Mouse (Mus musculus): ENCODE measurements around the gene Nup188.

Nup188 gene

DNA sequence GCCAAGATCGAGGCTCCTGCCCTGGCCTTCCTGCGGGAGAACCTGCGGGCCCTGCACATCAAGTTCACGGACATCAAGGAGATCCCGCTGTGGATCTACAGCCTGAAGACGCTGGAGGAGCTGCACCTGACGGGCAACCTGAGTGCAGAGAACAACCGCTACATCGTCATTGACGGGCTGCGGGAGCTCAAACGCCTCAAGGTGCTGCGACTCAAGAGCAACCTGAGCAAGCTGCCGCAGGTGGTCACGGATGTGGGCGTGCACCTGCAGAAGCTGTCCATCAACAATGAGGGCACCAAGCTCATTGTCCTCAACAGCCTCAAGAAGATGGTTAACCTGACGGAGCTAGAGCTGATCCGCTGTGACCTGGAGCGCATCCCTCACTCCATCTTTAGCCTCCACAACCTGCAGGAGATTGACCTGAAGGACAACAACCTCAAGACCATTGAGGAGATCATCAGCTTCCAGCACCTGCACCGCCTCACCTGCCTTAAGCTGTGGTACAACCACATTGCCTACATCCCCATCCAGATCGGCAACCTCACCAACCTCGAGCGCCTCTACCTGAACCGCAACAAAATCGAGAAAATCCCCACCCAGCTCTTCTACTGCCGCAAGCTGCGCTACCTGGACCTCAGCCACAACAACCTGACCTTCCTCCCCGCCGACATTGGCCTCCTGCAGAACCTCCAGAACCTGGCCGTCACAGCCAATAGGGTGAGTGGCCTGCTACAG, 29.4 kb upstream of the Nup188 start:
- DNase-seq (ENCODE audit: extremely low read depth, low read depth, low spot score) = no peak

DNA sequence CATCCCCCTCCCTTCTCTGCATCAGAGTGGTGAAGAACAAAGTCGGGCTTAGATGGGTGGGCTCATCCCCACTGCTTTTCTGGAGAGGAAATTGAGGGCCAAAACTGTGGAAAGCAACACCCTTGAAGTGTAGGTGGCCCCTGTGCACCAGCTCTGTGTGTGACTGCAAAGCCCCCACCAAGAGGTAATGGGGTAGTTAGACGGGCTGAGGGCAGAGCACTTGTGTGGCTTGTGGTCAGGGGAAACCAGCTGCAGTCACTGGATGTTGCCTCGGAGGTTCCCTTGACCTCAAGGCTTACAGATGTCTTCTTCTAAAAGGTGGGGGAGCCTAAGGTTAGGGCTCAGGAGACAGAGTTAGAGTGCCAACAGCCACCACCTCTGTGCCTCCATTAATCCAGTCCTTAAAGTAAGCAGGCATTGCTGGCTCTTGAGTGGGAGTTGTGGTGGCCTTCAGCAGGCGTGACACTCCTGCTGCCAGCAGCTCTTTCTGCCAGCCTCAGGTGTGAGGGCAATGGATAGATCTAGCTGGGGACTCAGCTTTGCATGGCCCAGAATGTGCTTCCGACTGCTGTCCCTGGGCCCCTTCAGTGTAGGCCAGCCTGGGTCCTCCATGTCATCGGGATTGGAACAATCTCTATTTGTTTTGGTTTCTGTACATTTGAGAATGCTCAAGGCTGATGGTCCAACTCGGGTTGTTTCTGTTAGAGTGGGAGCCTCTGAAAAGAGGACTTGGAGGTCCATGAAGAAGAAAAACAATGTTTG, 28.3 kb upstream of the Nup188 start:
- DNase-seq (ENCODE audit: extremely low read depth, low read depth, low spot score) = no peak

DNA sequence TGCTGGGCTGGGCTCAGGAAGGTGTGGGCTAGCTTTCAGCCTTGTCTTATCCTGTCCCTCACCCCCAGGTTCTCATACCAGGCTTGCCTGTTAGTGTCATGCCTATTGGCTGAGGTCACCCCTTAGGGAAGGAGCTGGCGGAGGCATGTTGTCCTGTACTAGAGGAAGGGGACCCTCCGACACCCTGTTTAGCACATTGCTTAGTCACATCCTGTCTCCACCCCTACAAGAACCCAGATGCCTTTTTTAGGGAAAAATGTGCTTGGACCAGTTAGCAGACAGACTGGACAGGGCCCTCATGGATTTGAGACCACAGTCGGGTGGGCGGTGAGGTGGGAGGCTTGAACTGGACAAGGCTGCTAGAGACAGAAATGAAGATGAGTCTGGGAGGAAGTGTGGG, 27.6 kb upstream of the Nup188 start:
- DNase-seq (ENCODE audit: extremely low read depth, low read depth, low spot score) = no peak

DNA sequence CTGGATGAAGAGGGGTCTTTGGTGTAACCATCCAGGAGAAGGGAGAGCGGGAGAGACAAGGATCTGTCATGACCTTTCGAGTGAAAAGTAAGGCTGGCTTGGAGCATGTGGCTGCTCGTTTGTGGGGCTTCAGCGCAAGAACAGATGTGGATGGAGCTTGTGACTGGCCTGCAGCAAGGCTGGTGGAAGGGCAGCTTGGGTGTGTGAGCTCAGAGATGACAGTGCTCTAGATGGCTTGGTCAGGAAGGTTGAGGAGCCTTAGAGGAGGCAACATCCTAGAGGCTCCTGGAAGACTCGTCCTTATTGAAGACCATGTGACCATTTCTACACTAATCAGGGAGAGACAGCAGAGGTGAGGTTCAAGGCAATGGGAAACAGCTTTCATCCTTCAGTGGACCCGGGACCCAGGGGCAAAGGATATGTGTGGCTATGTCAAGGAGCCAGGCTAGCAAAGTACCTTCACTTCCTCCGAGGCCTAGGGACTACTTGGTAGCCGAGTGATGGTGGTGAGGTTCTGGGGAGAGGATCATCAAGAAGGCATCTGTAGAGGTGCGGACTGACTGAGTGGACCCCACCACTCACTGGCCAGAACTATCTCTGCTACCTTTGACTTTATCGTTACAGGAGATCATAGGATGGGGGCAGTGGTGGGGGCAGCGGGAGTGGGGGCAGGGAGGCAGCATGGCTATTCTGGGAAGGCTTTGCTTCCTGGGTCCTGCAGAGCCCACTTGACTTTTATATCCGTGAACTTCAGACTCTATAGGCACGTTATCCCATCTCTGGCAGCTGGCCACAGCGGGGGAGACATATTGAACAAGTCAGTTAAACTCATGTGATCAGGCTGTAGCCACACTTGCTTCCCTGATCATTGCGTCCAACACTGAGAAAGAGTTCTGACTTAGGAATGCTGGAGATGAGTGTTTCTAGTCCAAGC, 26.8 kb upstream of the Nup188 start:
- DNase-seq (ENCODE audit: extremely low read depth, low read depth, low spot score) = no peak

DNA sequence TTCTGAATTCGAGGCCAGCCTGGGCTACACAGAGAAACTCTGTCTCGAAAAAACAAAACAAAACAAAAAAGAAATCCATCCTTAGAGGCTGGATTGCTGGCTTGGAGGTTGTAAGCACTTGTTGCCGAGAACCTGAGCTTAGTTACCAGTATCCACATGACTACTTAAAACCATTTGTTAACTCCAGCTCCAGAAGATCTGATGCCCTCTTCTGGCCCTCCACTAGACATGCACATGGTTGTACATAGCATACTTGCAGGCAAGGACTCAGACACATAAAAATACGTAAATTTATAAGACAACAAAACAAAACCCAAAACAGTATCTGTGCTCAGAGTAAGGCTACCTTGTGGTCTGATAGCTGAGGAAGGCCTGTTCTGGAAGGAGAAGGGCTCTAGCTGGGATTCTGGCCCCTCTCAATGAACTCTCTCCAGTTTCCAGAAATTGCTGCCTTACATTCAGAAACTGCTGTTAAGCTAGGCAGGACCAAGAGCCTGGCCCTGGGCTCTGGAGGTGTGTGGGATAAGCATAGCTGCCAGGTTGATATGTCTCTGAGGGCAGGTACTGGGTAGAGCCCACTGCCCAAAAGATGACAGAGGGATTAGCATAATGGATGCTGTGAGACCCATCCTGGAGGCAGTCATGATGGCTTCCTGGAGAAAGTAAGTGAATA, 25.0 kb upstream of the Nup188 start:
- no peak for DNase-seq (ENCODE audit: extremely low read depth, low read depth, low spot score)

DNA sequence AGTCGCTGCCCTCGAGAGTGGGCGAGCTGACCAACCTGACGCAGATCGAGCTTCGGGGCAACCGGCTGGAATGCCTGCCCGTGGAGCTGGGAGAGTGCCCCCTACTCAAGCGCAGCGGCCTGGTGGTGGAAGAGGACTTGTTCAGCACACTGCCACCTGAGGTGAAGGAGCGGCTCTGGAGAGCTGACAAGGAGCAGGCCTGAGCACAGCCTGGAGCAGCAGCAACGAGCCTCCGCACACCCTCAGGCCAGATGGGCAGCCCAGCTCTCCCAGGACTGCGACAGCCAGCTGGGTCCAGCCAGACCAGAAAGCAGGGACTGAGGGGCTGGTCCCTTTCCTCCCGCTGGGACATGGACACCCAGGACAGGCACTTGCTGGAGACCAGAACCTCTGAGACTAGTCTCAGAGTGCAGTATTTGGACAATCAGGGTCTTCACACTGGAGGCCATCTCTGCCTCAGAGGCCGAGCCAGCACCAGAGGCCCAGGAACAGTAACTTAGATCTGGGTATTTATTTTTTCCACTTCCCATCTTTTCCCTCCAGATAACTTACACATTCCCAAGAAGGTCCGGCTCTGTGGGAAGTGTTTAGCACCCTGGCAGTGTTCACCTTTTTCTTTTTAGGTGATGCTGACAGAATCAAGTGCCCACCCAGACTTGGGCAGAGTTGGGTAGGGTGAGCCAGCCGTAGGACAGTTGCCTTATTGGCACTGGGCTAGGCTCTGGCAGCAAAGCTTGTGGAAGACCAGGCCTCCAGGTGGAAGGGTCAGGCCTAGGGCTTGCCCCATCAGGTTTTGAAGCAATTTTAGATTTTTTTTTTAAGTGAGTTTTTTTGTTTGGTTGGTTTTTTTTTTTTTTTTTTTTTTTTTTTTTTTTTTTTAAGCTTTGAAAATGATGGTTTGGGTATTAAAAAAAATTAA, 24.0 kb upstream of the Nup188 start:
- DNase-seq (ENCODE audit: extremely low read depth, low read depth, low spot score) = no peak

DNA sequence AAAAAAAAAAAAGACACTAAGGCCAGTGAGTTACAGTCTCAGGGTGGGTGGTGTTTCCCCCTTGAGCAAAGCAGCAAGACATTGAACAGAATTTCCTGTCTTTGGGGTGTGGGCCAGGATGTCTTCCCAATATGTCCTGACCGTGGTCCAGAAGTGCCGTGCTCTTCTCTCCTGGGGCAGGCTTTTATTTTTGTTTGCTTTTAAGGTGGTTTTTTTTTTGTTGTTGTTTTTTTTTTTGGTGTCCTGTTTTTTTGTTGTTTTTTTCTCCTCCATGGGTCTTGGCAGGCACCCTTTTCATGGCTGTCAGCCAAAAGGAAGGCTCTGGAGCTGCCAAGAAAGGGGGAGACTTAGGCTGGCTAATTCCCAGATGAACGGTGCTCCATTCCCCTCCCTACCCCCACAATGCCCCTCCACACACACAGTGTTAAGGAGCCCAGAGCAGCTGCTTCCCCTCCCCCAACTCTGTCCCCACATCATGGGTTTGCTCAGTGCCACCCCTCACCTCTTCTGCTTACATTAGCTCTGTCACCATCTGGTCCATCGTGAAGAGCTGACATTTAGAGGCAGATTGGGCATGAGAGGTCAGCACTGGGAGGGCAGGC, 23.3 kb upstream of the Nup188 start:
- no peak for DNase-seq (ENCODE audit: extremely low read depth, low read depth, low spot score)

DNA sequence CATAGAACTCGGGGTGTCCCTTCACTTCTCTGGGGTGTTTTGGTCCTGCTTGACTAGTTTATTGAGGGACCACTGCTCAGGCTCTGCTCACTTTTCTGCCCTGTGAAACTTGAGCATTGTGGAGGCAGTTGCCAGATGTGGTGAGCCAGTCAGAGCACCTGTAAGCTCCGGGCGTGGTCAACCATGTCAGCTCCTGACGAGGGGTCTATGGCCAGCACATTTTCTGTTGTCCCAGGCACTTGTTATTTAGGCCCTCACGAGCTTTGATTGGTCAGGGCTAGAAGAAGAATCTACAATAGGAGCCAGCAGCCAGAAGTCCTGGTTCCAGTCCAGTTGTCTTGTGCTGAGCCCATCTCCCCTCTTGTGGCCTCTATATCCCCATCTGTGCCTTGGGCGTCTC, 22.4 kb upstream of the Nup188 start:
- no peak for DNase-seq (ENCODE audit: extremely low read depth, low read depth, low spot score)

DNA sequence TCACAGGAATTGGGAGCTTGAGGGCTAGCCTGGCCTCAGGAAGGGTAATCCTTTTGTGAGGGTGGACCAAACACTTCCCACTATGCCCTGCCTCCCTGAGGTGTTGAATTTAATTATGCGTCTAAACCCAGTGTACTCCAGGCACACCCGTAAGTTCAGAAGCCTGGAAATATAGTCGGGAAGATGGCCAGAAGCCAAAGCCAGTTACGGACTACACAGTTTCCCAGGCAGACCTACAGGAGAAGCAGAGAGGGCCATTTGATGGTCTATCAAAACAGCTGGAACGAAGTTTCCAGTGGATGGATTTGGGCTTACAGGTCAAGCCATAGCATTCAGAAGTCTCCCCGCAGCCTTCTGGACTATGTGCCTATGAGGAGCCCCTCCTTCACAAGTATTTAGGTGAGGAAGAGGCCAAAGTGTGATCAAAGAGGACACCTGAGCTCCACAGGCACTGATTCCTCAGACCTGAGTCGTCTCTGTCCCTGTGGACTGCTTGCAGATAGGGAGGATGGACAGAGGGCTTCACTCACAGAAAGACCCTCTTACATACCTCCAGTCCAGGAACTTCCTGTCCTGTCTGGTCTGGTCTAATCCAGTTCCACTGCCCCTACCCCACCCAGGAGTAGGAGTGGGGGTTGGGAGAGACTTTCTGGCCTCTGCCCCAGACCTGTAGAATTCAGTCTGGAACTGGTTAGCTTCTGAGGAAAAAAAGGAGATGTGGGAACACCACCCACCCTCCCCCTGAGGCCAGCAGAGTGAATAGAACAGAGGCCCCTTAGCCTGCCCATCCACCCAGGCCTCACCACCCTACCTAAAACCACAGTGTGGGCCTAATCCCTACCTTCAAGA, 21.3 kb upstream of the Nup188 start:
- DNase-seq (ENCODE audit: extremely low read depth, low read depth, low spot score) = no peak

DNA sequence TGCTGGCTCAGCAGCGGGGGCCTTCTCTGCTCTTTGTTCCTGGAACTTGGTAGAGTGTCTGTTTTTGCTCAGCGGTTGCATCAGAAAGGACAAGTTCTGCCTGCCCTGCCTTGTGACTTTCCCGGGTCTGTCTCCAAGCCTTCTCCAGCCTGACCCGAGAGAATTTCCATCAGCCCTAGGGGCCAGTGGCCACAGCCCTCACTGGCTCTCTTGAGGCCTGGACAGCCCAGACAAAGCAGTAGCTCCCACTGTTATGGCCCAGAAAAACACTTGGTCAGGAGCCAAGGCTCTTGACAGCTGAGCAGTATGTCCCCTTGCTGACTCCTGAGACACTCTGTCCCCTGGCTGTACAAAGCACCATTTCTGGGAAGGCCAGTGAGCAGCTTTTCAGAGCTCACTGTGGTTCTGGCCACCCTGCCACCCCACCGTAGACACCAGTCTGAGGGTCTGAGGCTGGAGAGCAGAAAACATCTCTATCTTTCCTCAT, 20.4 kb upstream of the Nup188 start, which contains the start of gene Phyhd1:
Phyhd1 (plus strand) TSS at position 437 of the 487 bp plus-strand sequence.
- DNase-seq (ENCODE audit: extremely low read depth, low read depth, low spot score) = no peak

DNA sequence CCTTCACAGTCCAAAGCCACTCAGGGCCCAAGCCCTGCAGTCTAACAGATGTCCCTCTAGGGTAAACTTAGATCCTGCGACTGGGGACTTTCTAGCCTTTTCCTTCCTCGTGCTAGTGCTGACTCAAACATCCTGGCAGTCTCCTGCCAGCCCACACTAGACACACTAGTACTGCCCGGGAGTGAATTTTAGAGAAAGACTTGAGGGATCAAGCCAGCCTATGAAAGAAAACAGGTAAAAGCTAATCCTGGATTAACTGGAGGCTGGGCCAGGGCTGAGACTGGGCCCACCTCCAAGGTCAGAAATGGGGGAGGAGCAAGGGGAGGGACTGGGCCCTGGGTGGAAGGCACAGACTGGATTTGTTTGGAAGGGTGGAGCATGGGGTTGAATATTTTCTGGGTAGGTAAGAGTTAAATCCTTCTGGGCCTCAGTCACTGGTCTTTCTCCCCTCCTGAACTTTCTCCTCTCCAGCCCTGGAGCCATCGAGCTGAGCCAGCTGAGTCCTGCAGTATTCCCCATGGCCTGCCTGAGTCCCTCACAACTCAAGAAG, 19.7 kb upstream of the Nup188 start:
- DNase-seq (ENCODE audit: extremely low read depth, low read depth, low spot score) = peak; percentile 70

DNA sequence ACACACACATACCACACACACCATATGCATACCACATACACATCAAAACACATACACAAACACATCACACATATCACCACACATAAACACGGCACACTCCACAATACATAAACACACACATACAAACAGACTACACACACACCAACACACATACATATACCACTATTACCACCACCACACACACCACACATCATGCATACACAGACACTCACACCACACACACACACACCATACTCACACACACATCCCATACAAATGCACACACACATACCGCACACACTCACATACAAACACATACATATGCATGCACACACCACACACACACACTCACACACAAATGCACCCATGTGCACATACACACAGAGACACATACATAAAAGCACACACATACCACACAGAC, 18.7 kb upstream of the Nup188 start:
- DNase-seq (ENCODE audit: extremely low read depth, low read depth, low spot score) = no peak

DNA sequence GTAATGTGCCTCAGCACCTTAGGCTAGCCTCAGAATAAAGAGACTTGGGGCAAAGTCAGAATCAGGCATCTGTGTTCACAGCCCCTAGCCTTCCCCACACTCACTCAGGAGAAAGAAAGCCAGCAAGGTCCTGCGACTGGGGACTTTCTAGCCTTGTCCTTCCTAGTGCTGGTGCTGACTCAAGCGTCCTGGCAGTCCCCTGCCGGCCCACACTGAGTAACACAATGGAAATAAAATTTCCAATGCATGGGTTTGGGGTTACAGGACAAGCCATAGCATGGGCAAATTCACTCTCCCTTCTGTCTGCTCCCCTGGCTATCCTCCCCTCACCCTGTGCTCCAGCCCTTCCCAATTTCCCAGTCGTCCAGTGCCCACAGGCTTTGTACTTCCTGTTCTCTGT, 17.8 kb upstream of the Nup188 start:
- DNase-seq (ENCODE audit: extremely low read depth, low read depth, low spot score) = no peak

DNA sequence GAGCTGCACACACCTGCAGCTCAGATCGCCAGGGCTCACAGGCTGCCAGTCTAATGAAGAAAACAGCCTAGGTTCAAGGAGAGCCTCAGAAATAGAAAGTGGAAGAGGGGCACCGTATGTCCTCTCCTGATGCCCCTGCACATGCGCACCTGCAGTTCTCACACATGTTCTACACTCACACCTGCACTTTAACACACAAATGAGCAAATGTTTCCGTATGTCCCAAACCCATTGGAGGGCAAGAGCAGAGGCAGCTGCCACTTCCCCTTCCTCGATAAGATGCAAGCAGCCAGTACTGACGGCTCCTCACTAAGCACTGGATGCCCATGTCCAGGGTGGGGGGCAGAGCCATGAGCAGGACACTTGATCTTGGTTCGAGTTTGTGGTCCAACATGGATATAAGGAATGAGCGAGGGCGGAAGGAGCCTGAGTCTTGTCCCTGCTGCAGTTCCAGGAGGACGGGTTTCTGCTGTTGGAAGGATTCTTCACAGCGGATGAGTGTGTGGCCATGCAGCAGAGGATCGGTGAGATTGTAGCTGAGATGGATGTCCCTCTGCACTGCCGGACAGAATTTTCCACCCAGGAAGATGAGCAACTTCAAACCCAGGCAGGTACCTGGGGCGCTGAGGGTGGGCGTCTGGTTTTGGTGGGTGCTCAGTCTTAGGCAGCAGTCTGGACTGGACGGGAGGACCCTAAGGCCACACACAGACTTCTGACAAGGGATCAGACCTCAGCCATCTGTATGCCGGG, 16.8 kb upstream of the Nup188 start:
- DNase-seq (ENCODE audit: extremely low read depth, low read depth, low spot score) = no peak

DNA sequence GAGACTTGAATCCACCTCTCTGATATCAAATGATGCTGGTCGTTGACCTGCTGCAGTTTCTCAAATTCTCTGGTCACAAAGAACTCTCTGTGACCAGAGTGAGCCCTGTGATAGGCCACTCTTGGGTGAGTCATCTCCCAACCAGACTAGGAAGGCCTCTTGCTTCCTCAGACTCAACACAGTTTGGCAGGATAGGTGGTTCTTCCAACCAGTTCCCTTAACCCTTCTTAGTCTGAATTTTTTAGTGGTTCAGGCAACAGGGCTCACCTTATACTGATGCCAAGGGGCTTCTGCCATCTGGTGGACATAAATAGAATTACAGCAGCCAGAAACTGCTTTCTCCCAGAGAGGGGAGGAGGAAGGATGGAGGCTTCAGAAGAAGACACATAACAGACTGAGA, 16.1 kb upstream of the Nup188 start:
- peak; percentile 66 for DNase-seq (ENCODE audit: extremely low read depth, low read depth, low spot score)

DNA sequence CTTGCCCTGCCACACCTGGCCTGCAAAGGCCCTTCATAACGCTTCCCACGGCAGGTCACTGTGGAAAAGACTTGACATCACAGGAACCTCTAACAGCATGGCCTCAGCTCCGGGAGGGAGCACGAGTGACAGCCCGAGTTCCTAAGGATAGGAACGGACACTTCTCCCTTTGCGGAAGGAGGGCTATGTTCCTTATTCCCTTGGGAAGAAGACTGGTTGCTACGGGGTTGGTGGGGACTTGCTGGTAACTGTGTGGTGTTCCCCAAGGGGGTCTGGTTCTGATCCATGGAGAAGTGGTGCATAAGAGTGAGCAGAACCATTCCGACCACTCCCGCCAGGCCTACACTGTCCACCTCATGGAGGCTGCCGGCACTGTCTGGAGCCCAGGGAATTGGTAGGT, 5.5 kb upstream of the Nup188 start, which contains the start of gene Gm28038:
Gm28038 (plus strand) TSS at position 301 of the 400 bp plus-strand sequence.
- DNase-seq (ENCODE audit: extremely low read depth, low read depth, low spot score) = no peak

DNA sequence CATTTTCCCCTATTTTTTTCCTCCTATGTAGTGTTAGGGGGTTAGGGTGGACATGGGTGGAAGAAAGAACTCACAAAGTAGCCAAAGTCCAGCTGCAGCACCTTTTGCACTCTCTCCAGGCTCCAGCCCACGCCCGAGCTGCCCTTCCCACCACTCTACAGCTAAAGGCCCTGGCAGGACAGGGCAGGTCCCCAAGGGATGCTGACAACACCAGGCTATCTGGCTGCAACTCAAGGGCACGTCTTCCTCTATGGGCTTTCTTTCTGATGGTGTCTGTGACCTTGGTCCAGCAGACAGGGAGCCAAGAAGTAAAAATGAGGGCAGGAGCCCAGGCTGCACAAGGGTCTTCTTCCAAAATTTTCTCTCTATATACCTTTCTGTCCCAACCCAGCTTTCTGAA, 4.5 kb upstream of the Nup188 start:
- DNase-seq (ENCODE audit: extremely low read depth, low read depth, low spot score) = no peak

All from fat pad, adult 2 months (tissue).